Mouse (Mus musculus) heart, embryonic 15.5 days (tissue): ENCODE results near the gene Mrpl23. TPM values are rescaled to one million over a fixed set of nuclear protein-coding genes. Genes with fewer than 3 reads are reported as not detected.
A peak's percentile ranks its signal among the peaks of the same experiment; 100 is the strongest.

Experiments
- ATAC-seq: fragments of 200-750 bp; cut with Nextera tagmentation; replicated peaks from 2 replicates; pipeline ENCODE4 v1.8.0; 2017; ENCODE audit warnings: low read depth, moderate TSS enrichment; ENCODE audit not compliant: insufficient number of reproducible peaks, insufficient read depth, low FRiP score
- H3K27ac ChIP-seq: fragments of 300-500 bp; sonication (generic); 2 replicates; pipeline ENCODE4 v1.5.1; 2015; ENCODE audit warnings: mild to moderate bottlenecking, inconsistent platforms
- H3K27me3 ChIP-seq: fragments of 300-500 bp; sonication (generic); 2 replicates; pipeline ENCODE4 v1.6.1; 2015; ENCODE audit warnings: inconsistent platforms
- H3K36me3 ChIP-seq: fragments of 300-500 bp; sonication (generic); 2 replicates; pipeline ENCODE4 v1.6.1; 2015; ENCODE audit warnings: mild to moderate bottlenecking, inconsistent platforms
- H3K4me1 ChIP-seq: fragments of 300-500 bp; sonication (generic); replicated peaks from 2 replicates; pipeline ENCODE4 v1.6.1; 2015; ENCODE audit warnings: inconsistent platforms
- H3K4me2 ChIP-seq: fragments of 300-500 bp; sonication (generic); 2 replicates; pipeline ENCODE4 v1.6.1; 2015; ENCODE audit warnings: inconsistent platforms, mild to moderate bottlenecking, moderate library complexity
- H3K4me3 ChIP-seq: fragments of 300-500 bp; sonication (generic); 2 replicates; pipeline ENCODE4 v1.5.1; 2015; ENCODE audit warnings: mild to moderate bottlenecking, inconsistent platforms
- H3K9ac ChIP-seq: fragments of 300-500 bp; sonication (generic); 2 replicates; pipeline ENCODE4 v1.6.1; 2015; ENCODE audit warnings: mild to moderate bottlenecking, inconsistent platforms
- H3K9me3 ChIP-seq: fragments of 300-500 bp; sonication (generic); replicated peaks from 2 replicates; pipeline ENCODE4 v1.6.1; 2016; ENCODE audit warnings: inconsistent platforms
- WGBS: fragments of 180-500 bp; shearing (Covaris S2); methylation state at CpG from one replicate; pipeline ENCODE4 v1.1.7; 2015; ENCODE audit warnings: mixed read lengths; 5-methylcytosine and 5-hydroxymethylcytosine counted together
- polyA plus RNA-seq: library from polyadenylated mRNA; unstranded; fragments of >200 nt; fragmentation: Nextera tagmentation; extraction: Ambion mirVana; gene quantifications from 2 replicates; pipeline ENCODE4 v1.2.1, GENCODE M21; 2015

Gene Mrpl23
- polyA plus RNA-seq, 1 experiment from 2014 or later = 17.0 TPM

DNA sequence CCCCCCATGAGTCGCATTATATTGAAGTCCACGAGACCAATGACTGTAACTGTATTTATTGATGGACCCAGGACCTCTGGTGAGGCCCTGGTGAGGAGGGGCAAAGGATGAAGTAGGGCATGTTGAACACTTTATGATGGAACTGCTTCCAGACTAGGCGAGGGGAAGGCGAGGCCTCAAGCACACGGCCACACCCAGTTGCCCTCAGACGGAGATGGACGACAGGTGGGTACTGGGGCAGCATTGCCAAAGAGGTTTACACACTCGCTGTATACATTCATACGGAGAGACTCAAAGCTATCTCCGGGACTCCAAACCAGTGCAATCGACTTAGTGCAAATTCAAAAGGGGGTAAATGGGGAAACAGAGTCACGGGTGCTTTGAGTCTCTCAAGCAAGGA is 43.0 kb downstream of the Mrpl23 start:
- peaks cover 82% of the 10 kb centered on the region for H3K4me1 ChIP-seq
- no peaks in the 10 kb centered on the region for H3K36me3 ChIP-seq
- H3K27ac ChIP-seq = peak overlapping the region; percentile 91
- H3K9ac ChIP-seq = 0 out of 2 replicates have a peak overlapping the region, but pooled peaks have one; percentile 67
- WGBS = 65% methylated on average over 12 of the region's 12 CpGs
- ATAC-seq = no peak
- H3K27me3 ChIP-seq = no peaks in the 10 kb centered on the region
- H3K4me3 ChIP-seq = peak overlapping the region; percentile 55
- H3K4me2 ChIP-seq = peak overlapping the region; percentile 63
- H3K9me3 ChIP-seq = 0 out of 2 replicates have a peak, but pooled peaks cover 4% of the 10 kb centered on the region

DNA sequence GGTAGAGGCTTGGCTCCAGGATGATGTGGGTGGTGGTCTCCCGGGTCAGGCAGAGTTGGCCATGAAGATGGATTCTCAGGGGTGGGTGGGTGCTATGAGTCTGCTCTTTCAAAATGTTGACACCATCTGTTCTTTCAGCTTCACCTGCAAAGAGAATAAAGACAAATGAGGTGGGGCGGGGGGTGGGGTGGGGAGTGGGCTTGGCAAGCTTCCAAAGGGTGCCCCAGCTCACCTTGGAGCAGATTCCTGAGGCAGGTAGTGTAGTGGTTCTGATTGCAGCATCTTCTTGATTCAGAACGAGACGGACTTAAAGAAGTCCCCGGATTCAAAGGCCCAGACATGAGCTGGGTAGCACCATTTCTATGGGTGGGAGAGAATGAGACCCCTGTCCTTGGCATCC is 43.5 kb downstream of the Mrpl23 start:
- 63% methylated on average over 5 of the region's 5 CpGs for WGBS

DNA sequence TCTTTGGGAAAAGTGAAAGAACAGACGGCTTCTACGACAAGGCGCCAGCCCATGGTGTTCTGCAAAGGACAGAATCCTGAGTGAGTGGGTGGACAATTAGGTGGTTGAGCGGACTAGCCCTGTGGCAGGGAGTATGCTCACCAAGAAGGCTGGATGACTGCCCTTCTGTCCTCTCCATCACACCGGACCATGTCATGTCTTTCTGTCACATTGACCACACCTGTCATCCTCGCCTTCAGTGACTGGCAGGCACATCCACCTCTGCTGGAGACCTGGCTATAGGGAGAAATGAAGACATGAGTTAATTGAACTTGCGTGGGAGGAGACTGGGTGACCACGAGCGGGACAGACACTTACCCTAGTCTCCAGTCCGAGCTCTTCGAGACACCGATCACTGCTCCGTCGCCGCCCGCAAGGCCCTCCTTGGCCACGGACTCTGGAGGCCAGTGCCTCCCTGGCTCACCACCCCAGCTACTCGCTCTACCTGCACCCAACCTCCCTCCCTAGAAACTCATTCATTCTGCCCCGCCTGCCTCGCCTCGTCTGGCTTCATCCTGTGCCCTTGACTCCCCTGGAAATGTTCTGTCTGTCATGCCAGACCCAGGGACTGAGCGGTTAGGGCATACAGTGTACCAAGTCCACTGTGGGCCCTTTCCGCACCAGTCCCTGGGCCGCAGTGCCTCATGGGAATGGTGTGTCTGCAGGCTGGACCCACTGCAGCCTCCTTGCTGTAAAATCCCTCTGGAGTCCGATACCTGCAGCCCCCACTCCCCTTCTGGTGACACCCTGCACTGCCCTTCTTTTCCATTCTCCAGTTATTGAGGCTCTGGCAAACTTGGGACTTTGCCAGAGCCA is 44.2 kb downstream of the Mrpl23 start:
- ATAC-seq = no peak
- peak overlapping the region; percentile 55 for H3K4me3 ChIP-seq
- WGBS = 62% methylated on average over 25 of the region's 25 CpGs
- H3K27me3 ChIP-seq = no peaks in the 10 kb centered on the region
- peak overlapping the region; percentile 67 for H3K9ac ChIP-seq
- peak overlapping the region; percentile 91 for H3K27ac ChIP-seq
- H3K36me3 ChIP-seq = no peaks in the 10 kb centered on the region
- H3K9me3 ChIP-seq = 0 out of 2 replicates have a peak, but pooled peaks cover 10% of the 10 kb centered on the region
- H3K4me2 ChIP-seq = peak overlapping the region; percentile 63
- H3K4me1 ChIP-seq = peaks cover 74% of the 10 kb centered on the region

More for the DNA sequence above, 43.5 kb downstream of the Mrpl23 start:
- no peak for ATAC-seq
- peak overlapping the region; percentile 91 for H3K27ac ChIP-seq
- H3K4me2 ChIP-seq = peak overlapping the region; percentile 63
- H3K36me3 ChIP-seq = no peaks in the 10 kb centered on the region
- peaks cover 81% of the 10 kb centered on the region for H3K4me1 ChIP-seq
- peak overlapping the region; percentile 55 for H3K4me3 ChIP-seq
- H3K9me3 ChIP-seq = 0 out of 2 replicates have a peak, but pooled peaks cover 9% of the 10 kb centered on the region
- H3K27me3 ChIP-seq = no peaks in the 10 kb centered on the region
- peak overlapping the region; percentile 67 for H3K9ac ChIP-seq

DNA sequence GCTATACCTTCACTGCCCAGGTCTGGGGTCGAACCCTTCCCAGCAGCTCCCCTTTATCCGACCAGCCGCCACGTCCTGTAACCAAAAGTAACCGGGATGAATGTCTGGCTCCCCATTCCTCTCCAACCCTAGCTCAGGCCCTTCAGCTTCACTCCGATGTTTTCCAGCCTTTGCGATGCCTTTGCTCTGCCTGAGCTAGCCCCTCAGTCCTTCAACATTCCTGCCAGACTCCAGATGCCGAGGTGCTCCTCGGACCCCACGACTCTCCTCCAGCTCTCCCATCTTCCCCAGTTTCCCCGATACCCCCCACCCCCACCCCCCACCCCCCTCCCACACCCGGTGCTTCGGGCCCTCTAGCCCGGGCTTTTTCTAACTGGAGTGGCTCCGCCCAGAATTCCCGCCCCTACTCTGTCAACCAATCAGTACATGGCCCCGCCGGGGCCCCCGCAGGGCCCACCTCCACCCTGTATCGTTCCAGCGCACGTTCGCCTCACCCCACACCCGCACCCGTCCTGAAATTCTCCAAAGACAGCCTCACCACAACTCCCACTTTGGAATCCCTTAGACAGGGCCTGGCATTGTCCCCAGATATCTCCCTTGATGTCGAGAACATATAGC is 45.4 kb downstream of the Mrpl23 start:
- peak overlapping the region; percentile 63 for H3K4me2 ChIP-seq
- H3K27me3 ChIP-seq = no peaks in the 10 kb centered on the region
- no peaks in the 10 kb centered on the region for H3K36me3 ChIP-seq
- peak overlapping the region; percentile 55 for H3K4me3 ChIP-seq
- H3K4me1 ChIP-seq = peaks cover 62% of the 10 kb centered on the region
- 0 out of 2 replicates have a peak, but pooled peaks cover 10% of the 10 kb centered on the region for H3K9me3 ChIP-seq
- H3K9ac ChIP-seq = peak overlapping the region; percentile 67
- whole genome bisulfite sequencing = 37% methylated on average over 26 of the region's 26 CpGs
- peak; percentile 79 for ATAC-seq
- peak overlapping the region; percentile 91 for H3K27ac ChIP-seq

DNA sequence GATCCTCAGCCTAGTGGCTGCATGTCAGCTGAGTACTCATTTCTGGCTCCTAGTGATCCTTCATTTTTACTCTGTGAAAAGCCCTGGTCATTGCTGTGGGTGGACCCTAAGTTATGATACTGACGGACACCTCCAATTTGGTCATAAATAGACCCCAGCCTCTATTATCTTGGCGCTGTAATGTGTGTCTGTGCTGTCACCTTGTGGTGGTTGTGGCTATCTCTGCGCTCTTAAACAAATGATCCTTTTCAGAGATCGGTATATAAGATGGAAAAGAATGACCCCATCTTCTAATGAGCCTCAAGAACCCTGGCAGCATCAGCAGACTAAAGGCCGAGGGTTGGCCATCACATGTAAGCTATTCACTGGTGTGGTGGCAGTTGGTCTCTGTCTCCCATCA is 46.6 kb downstream of the Mrpl23 start:
- no peak overlapping the region; the same call in 1 of the 2 replicates for H3K4me2 ChIP-seq

DNA sequence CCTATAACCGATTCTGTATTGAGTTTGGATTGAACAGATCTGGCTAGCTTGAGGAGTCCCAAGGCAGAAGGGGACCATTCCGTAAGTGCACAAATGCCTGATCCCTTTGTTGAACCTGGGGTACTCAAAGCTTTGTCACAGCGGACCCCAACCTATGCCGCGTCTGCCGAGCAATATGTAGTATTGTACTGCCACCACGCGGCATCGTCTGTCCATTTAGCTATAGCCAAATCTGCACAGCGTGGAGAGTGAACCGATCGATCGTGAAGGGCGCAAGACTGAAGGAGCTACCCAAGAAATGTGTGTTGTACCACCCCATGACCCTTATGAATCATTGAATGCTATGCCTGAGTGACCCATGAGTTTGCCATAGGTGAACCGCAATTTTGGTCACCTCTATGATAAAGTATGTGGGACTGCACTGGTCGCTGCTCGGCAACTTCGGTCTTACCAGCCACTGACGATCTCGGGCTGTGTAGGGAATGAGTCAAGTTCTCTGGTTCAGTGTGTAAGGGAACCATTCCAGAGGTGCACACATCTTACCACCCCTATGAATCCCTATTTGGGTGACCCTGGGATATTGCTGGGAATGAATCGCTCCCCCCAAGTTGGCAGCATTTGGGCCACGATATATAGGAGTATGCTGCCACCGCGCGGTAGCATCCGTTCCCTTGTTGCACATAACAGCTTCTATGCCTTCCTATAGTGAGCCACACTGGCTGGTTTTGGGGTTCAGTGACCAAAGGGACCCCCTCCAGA is 47.8 kb downstream of the Mrpl23 start:
- peak overlapping the region; percentile 42 for H3K4me3 ChIP-seq
- H3K4me1 ChIP-seq = peaks cover 38% of the 10 kb centered on the region
- no peaks in the 10 kb centered on the region for H3K36me3 ChIP-seq
- H3K27me3 ChIP-seq = no peaks in the 10 kb centered on the region
- H3K9me3 ChIP-seq = 0 out of 2 replicates have a peak, but pooled peaks cover 10% of the 10 kb centered on the region
- 40% methylated on average over 26 of the region's 26 CpGs for WGBS
- no peak for ATAC-seq
- no peak overlapping the region for H3K27ac ChIP-seq
- peak overlapping the region; percentile 77 for H3K4me2 ChIP-seq
- peak overlapping the region; percentile 27; the same call in 1 of the 2 replicates for H3K9ac ChIP-seq

More for the DNA sequence above, 46.6 kb downstream of the Mrpl23 start:
- Histone ChIP-seq H3K27me3 (no peaks in the 10 kb centered on the region), H3K4me3 (no peak overlapping the region), H3K27ac (peak overlapping the region; percentile 91), H3K36me3 (no peaks in the 10 kb centered on the region), H3K9me3 (0 out of 2 replicates have a peak, but pooled peaks cover 10% of the 10 kb centered on the region), H3K9ac (no peak overlapping the region), H3K4me1 (peaks cover 50% of the 10 kb centered on the region)
- ATAC-seq = no peak
- WGBS = 59% methylated on average over 5 of the region's 5 CpGs

DNA sequence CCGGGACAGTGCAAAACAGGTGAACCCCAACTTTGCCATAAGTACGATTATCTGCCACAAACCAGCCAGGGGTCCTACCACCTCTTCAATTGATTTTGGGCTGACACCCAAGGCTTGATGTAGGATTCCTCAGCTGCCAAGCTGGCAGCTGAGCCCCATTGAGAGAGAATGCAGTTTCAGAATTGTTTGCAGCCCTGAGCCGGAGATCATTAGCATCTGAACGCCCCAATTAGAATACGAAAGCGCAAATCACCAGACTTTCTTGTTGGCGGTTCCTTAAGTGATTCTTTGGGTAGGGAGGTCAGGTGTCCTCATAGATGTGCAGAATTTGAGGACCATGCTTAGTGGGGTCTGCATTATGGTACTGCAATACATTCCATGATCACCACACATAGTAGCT is 48.7 kb downstream of the Mrpl23 start:
- Histone ChIP-seq H3K9ac (no peak overlapping the region), H3K9me3 (0 out of 2 replicates have a peak, but pooled peaks cover 10% of the 10 kb centered on the region), H3K4me1 (peaks cover 31% of the 10 kb centered on the region), H3K4me2 (peak overlapping the region; percentile 58), H3K27ac (no peak overlapping the region), H3K4me3 (no peak overlapping the region), H3K27me3 (no peaks in the 10 kb centered on the region), H3K36me3 (no peaks in the 10 kb centered on the region)
- no peak for ATAC-seq
- 68% methylated on average over 7 of the region's 7 CpGs for WGBS

DNA sequence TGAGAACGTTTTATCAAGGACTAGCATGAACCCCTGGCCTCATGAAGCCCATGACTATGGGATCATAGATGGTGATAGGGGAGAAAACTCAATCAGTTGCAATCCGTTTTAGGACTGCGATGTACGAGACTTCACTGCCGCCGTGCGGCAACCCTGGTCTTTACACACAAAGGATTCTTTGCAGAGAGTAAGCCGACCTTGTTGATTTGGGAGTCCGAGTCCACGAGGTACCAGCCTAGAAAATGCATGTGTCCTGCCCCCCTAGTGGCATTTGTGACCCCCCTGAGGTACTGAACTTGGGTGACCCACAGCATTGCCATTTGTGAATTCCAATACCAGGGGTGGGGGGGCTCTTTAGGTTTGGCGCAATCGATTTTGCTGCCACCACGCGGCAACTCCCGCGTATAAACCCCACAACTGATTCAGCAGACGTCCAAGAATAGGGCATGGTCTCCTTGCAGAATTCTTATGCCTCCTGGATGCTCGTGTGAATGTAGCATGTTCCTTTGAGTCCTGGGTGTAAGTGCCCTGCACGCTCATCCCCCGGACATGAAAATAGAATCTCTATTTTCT is 49.3 kb downstream of the Mrpl23 start:
- Histone ChIP-seq H3K9ac (no peak overlapping the region), H3K27ac (no peak overlapping the region), H3K27me3 (no peaks in the 10 kb centered on the region), H3K4me3 (peak overlapping the region; percentile 31), H3K9me3 (0 out of 2 replicates have a peak, but pooled peaks cover 10% of the 10 kb centered on the region), H3K4me2 (peak overlapping the region; percentile 58), H3K36me3 (no peaks in the 10 kb centered on the region), H3K4me1 (peaks cover 32% of the 10 kb centered on the region)
- ATAC-seq = no peak
- WGBS = 47% methylated on average over 20 of the region's 20 CpGs

DNA sequence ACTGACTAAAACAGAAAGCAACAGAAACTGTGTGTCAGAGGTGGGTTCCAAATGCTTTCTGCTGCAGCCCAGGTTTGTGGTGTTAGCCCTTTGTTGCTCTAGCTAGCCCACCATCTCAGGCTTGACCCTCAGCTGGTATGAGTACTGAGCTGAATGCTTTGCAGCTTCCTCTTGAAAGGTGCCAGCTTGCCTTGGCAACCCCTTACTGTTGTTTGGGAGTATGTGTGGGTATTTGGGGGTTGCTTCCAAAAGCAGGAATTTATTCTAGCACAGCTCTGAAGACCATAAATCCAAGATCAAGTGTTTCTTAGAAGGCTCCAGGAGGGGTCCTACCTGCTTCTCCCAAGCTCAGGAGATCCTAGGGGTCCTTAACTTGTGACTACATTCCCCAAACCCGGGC is 52.4 kb downstream of the Mrpl23 start:
- ATAC-seq = no peak
- Histone ChIP-seq H3K36me3 (no peaks in the 10 kb centered on the region), H3K27ac (no peak overlapping the region), H3K9ac (no peak overlapping the region), H3K4me1 (peaks cover 26% of the 10 kb centered on the region), H3K4me3 (no peak overlapping the region), H3K27me3 (no peaks in the 10 kb centered on the region), H3K9me3 (0 out of 2 replicates have a peak, but pooled peaks cover 10% of the 10 kb centered on the region), H3K4me2 (no peak overlapping the region)
- 54% methylated on average over 1 of the region's 1 CpGs for WGBS

DNA sequence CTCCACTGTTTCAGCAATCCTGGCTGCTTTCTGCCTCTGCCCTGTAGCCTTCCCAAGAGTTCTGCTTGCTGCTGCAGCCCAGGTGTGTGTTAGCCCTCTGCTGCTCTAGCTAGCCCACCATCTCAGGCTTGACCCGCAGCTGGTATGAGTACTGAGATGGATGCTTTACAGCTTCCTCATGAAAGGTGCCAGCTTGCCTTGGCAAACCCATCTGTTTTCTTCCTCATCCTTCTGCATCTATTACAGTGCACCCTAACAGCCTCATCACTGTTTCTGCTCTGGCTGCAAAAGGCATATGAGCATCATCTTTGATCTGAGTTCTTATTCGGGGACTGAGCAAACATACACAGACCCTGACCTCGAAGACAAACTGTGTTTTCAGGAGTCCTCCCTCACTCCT is 53.4 kb downstream of the Mrpl23 start:
- 0 out of 2 replicates have a peak, but pooled peaks cover 2% of the 10 kb centered on the region for H3K9me3 ChIP-seq
- no peak for ATAC-seq
- no peaks in the 10 kb centered on the region for H3K36me3 ChIP-seq

More for the DNA sequence above, 53.4 kb downstream of the Mrpl23 start:
- H3K4me2 ChIP-seq = no peak overlapping the region
- WGBS = 82% methylated on average over 3 of the region's 3 CpGs
- peaks cover 26% of the 10 kb centered on the region for H3K4me1 ChIP-seq
- no peak overlapping the region for H3K4me3 ChIP-seq
- no peak overlapping the region for H3K27ac ChIP-seq
- H3K9ac ChIP-seq = no peak overlapping the region
- no peaks in the 10 kb centered on the region for H3K27me3 ChIP-seq
